Mouse (Mus musculus) bone marrow, adult 2 months (tissue): Measurements from ENCODE around the gene Abca8b.

Experiments
- CTCF ChIP-seq: fragments of 200-500 bp; IDR thresholded peaks from 2 replicates; pipeline ENCODE4 v1.5.1; 2011; ENCODE audit warnings: low read length, control low read depth; ENCODE audit not compliant: control insufficient read depth, insufficient read depth
- POLR2A ChIP-seq: fragments of 200-500 bp; IDR thresholded peaks from 2 replicates; pipeline ENCODE4 v1.6.1; 2011; ENCODE audit warnings: low read depth, mild to moderate bottlenecking, control low read depth, low read length, borderline replicate concordance; ENCODE audit not compliant: control insufficient read depth

- TF ChIP-seq CTCF (no peak), POLR2A (no peak)
These were observed 15.3 kb upstream of the Abca8b start for GRCm38 (mm10) chr11:110010836-110011546.
